Mouse (Mus musculus) stomach, embryonic 14.5 days (tissue): ENCODE results near the gene Srsf6. TPM values are rescaled to one million over a fixed set of nuclear protein-coding genes. Genes with fewer than 3 reads are reported as not detected.

Experiments
- ATAC-seq: fragments of 200-750 bp; cut with Nextera tagmentation; 2 replicates; pipeline ENCODE4 v1.8.0; 2017; ENCODE audit warnings: low read depth, moderate TSS enrichment; ENCODE audit not compliant: insufficient number of reproducible peaks, insufficient read depth, low FRiP score
- H3K27ac ChIP-seq: fragments of 300-500 bp; sonication (generic); 2 replicates; pipeline ENCODE4 v1.5.1; 2014; ENCODE audit warnings: mild to moderate bottlenecking, low read length, moderate library complexity, mixed read lengths
- H3K27me3 ChIP-seq: fragments of 300-500 bp; sonication (generic); 2 replicates; pipeline ENCODE4 v1.6.1; 2014; ENCODE audit warnings: low read length, control low read depth, mixed read lengths; ENCODE audit not compliant: control insufficient read depth, insufficient read depth
- H3K36me3 ChIP-seq: fragments of 300-500 bp; sonication (generic); 2 replicates; pipeline ENCODE4 v1.6.1; 2014; ENCODE audit warnings: mild to moderate bottlenecking, control low read depth, low read length, moderate library complexity, mixed read lengths; ENCODE audit not compliant: control insufficient read depth, insufficient read depth
- H3K4me1 ChIP-seq: fragments of 300-500 bp; sonication (generic); 2 replicates; pipeline ENCODE4 v1.6.1; 2014; ENCODE audit warnings: low read length, control low read depth, mixed read lengths; ENCODE audit not compliant: control insufficient read depth, insufficient read depth
- H3K4me2 ChIP-seq: fragments of 300-500 bp; sonication (generic); replicated peaks from 2 replicates; pipeline ENCODE4 v1.6.1; 2014; ENCODE audit warnings: low read depth, low read length, control low read depth
- H3K4me3 ChIP-seq: fragments of 300-500 bp; sonication (generic); 2 replicates; pipeline ENCODE4 v1.5.1; 2014; ENCODE audit warnings: low read depth, low read length, control low read depth
- H3K9ac ChIP-seq: fragments of 300-500 bp; sonication (generic); replicated peaks from 2 replicates; pipeline ENCODE4 v1.6.1; 2014; ENCODE audit warnings: low read depth, mild to moderate bottlenecking, control low read depth, low read length, moderate library complexity, mixed read lengths
- H3K9me3 ChIP-seq: fragments of 300-500 bp; sonication (generic); 2 replicates; pipeline ENCODE4 v1.6.1; 2016; ENCODE audit warnings: low read depth, low read length, control low read depth; ENCODE audit not compliant: control insufficient read depth
- WGBS: fragments of 180-500 bp; shearing (Covaris S2); extraction: QIAGEN DNeasy Blood & Tissue Kit; methylation state at CpG from one replicate; pipeline ENCODE4 v1.1.7; 2014; 5-methylcytosine and 5-hydroxymethylcytosine counted together
- polyA plus RNA-seq: library from polyadenylated mRNA; unstranded; fragments of >200 nt; fragmentation: Nextera tagmentation; extraction: Ambion mirVana; gene quantifications from 2 replicates; pipeline ENCODE4 v1.2.1, GENCODE M21; 2014

The Srsf6 gene
- polyA plus RNA-seq, 1 experiment from 2014 or later: 193 TPM

- H3K27ac ChIP-seq: no peak overlapping the region
- no peak for ATAC-seq
Observed at GRCm38 (mm10) chr2:162984381-162984780, 53.1 kb downstream of the Srsf6 start.

GRCm38 (mm10) chr2:162985923-162986322 lies 54.6 kb downstream of the Srsf6 start:
- H3K4me2 ChIP-seq: no peak overlapping the region
- 60% methylated on average over 3 of the region's 3 CpGs for WGBS
- H3K27ac ChIP-seq: no peak overlapping the region
- no peaks in the 10 kb centered on the region for H3K9me3 ChIP-seq
- no peak overlapping the region for H3K4me3 ChIP-seq
- H3K36me3 ChIP-seq: no peaks in the 10 kb centered on the region
- H3K27me3 ChIP-seq: no peaks in the 10 kb centered on the region
- H3K9ac ChIP-seq: no peak overlapping the region
- no peak for ATAC-seq
- H3K4me1 ChIP-seq: no peaks in the 10 kb centered on the region

More at GRCm38 (mm10) chr2:162984381-162984780, 53.1 kb downstream of the Srsf6 start:
- Histone ChIP-seq H3K9ac (no peak overlapping the region), H3K4me2 (no peak overlapping the region), H3K4me3 (no peak overlapping the region), H3K4me1 (no peaks in the 10 kb centered on the region), H3K27me3 (no peaks in the 10 kb centered on the region), H3K9me3 (no peaks in the 10 kb centered on the region), H3K36me3 (no peaks in the 10 kb centered on the region)
- 80% methylated on average over 6 of the region's 6 CpGs for WGBS

Other genes starting within 250 kb of the Srsf6 start
- gene L3mbtl1, start 11.9 kb downstream of the Srsf6 start, polyA plus RNA-seq: 0.30 and 0.36 TPM in 2 replicates
- 0.08 TPM in 1 of 2 replicates, not detected in the other for gene Sgk2, start 55.8 kb downstream of the Srsf6 start, polyA plus RNA-seq
- gene Ift52, start 85.8 kb downstream of the Srsf6 start, polyA plus RNA-seq: 50.7 and 53.5 TPM in 2 replicates
- 20.1 and 22.4 TPM in 2 replicates for gene Mybl2, start 123.2 kb downstream of the Srsf6 start, polyA plus RNA-seq
- not detected in 2 replicates for gene Gtsf1l, start 156.3 kb downstream of the Srsf6 start, polyA plus RNA-seq